Mouse (Mus musculus) ES-Bruce4 (cell line): ENCODE data around the gene Bcam.

Experiments used
- CTCF ChIP-seq: IDR thresholded peaks from one replicate; pipeline ENCODE4 v1.8.1; 2011; ENCODE audit warnings: low read depth, low read length
- EP300 ChIP-seq: IDR thresholded peaks from 2 replicates; pipeline ENCODE4 v1.6.1; 2011; ENCODE audit warnings: low read depth, low read length; ENCODE audit not compliant: insufficient read depth
- POLR2A ChIP-seq: IDR thresholded peaks from one replicate; pipeline ENCODE4 v1.8.1; 2011; ENCODE audit warnings: low read length; ENCODE audit not compliant: insufficient read depth

DNA sequence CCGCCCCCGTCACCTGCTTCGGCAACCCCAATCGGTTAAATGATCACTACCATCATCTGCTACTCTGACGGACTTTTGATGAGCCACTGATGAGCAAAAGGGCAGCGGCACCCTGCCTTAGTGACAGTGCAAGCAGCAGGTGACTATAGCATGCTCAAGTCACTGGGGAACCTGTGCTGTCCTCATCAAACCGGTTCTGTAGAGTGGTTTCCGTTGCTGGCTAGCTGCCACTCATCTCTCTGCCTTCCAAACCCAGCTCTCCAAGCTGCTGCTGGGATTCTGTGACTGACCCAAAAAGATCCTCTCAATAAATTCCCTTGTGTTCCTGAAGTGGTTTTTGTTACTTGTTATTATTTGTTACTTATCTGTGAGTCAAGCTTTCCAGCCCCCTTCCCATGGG lies 7.8 kb upstream of the Bcam start:
- TF ChIP-seq POLR2A (no peak), EP300 (no peak), CTCF (no peak)
